Mouse (Mus musculus): Measurements from ENCODE around the gene Plppr1.

GRCm38 (mm10) chr4:49099448-49099847 is 40.4 kb downstream of the Plppr1 start:
- TF ChIP-seq POLR2A (IDR thresholded peaks at IDR 0.05; ENCODE audit: insufficient read depth, low read length) (no peak), EP300 (IDR thresholded peaks at IDR 0.05; ENCODE audit: insufficient read depth, low read depth, low read length) (no peak)
